Mouse (Mus musculus) heart, adult 2 months (tissue): ENCODE measurements around the gene Gga3. TPM values are rescaled to one million over a fixed set of nuclear protein-coding genes. Genes with fewer than 3 reads are reported as not detected.

ENCODE experiments used
- DNase-seq, 2 experiments: peaks; one replicate each; pipeline ENCODE4 v3.0.0; 2021
- H3K27ac ChIP-seq: fragments of 200-600 bp; 2 replicates; pipeline ENCODE4 v1.8.1; 2022
- H3K27me3 ChIP-seq: fragments of 200-500 bp; 2 replicates; pipeline ENCODE4 v1.6.1; 2012; ENCODE audit warnings: mild to moderate bottlenecking, low read length, inconsistent platforms, mixed read lengths; ENCODE audit not compliant: control insufficient read depth, insufficient read depth
- H3K36me3 ChIP-seq: fragments of 200-500 bp; 2 replicates; pipeline ENCODE4 v1.6.1; 2012; ENCODE audit warnings: low read length, inconsistent platforms; ENCODE audit not compliant: control insufficient read depth, insufficient read depth
- H3K4me1 ChIP-seq: fragments of 200-500 bp; 2 replicates; pipeline ENCODE4 v1.6.1; 2011; ENCODE audit warnings: low read length; ENCODE audit not compliant: control insufficient read depth, insufficient read depth
- H3K4me3 ChIP-seq: fragments of 200-600 bp; 2 replicates; pipeline ENCODE4 v1.8.1; 2022
- H3K79me2 ChIP-seq: fragments of 200-500 bp; replicated peaks from 2 replicates; pipeline ENCODE4 v1.6.1; 2012; ENCODE audit warnings: mild to moderate bottlenecking, inconsistent platforms, low read length, moderate library complexity, mixed read lengths; ENCODE audit not compliant: control insufficient read depth, insufficient read depth
- H3K9ac ChIP-seq: fragments of 200-500 bp; 2 replicates; pipeline ENCODE4 v1.6.1; 2012; ENCODE audit warnings: low read depth, mild to moderate bottlenecking, control low read depth, inconsistent platforms, low read length, mixed read lengths
- CTCF ChIP-seq: fragments of 200-600 bp; IDR thresholded peaks from 2 replicates; pipeline ENCODE4 v1.8.1; 2022; ENCODE audit warnings: antibody characterized with exemption, mild to moderate bottlenecking, moderate library complexity
- EP300 ChIP-seq: fragments of 200-500 bp; IDR thresholded peaks from 2 replicates; pipeline ENCODE4 v1.6.1; 2011; ENCODE audit warnings: low read depth, low read length, control low read depth; ENCODE audit not compliant: insufficient read depth
- POLR2A ChIP-seq: fragments of 200-500 bp; IDR thresholded peaks from 2 replicates; pipeline ENCODE4 v1.6.1; 2011; ENCODE audit warnings: mild to moderate bottlenecking, low read depth, low read length, control low read depth; ENCODE audit not compliant: insufficient read depth
- WGBS: fragments of 180-500 bp; shearing (Covaris S2); methylation state at CpG from one replicate; pipeline ENCODE4 v1.1.7; 2018; 5-methylcytosine and 5-hydroxymethylcytosine counted together
- intact Hi-C: fragments of 180-260 bp; cut with DNase I; formaldehyde crosslinking; loops from one replicate; pipeline ENCODE4 v1.15.1; 2025
- polyA plus RNA-seq: library from polyadenylated mRNA; depleted of rRNA; stranded (reverse); fragments of >200 nt; gene quantifications from 2 replicates; pipeline ENCODE4 v1.2.3, GENCODE M21; 2012
- total RNA-seq, 2 experiments: library from RNA; stranded (reverse); gene quantifications; 2 replicates each; pipeline ENCODE4 v1.2.3; 2021

The Gga3 gene
- total and polyA plus RNA-seq, 3 experiments = 16.5 to 20.3 (median 17.1) TPM

GRCm38 (mm10) chr11:115590526-115591075 lies 13.2 kb downstream of the Gga3 start:
- Histone ChIP-seq H3K36me3 (no peaks in the 10 kb centered on the region), H3K9ac (no peak overlapping the region), H3K27ac (no peak overlapping the region), H3K4me1 (no peaks in the 10 kb centered on the region; the same call in 1 of the 2 replicates), H3K27me3 (no peaks in the 10 kb centered on the region), H3K79me2 (no peaks in the 10 kb centered on the region), H3K4me3 (no peak overlapping the region)
- TF ChIP-seq EP300 (no peak), CTCF (no peak), POLR2A (no peak)
- WGBS = 42% methylated on average over 2 of the region's 2 CpGs
- DNase-seq = no peak
- intact Hi-C loops = no loop called here

GRCm38 (mm10) chr11:115587984-115588383 lies 15.9 kb downstream of the Gga3 start:
- intact Hi-C loops = no loop called here
- Histone ChIP-seq H3K79me2 (no peaks in the 10 kb centered on the region), H3K27ac (no peak overlapping the region), H3K36me3 (no peaks in the 10 kb centered on the region), H3K27me3 (no peaks in the 10 kb centered on the region), H3K4me3 (no peak overlapping the region), H3K4me1 (peaks cover 3% of the 10 kb centered on the region; the same call in 1 of the 2 replicates), H3K9ac (no peak overlapping the region)
- DNase-seq = no peak
- TF ChIP-seq POLR2A (no peak), CTCF (no peak), EP300 (no peak)
- 85% methylated on average over 9 of the region's 9 CpGs for WGBS

GRCm38 (mm10) chr11:115586403-115586802 lies 17.4 kb downstream of the Gga3 start:
- Histone ChIP-seq H3K4me3 (no peak overlapping the region), H3K27me3 (no peaks in the 10 kb centered on the region), H3K4me1 (peaks cover 3% of the 10 kb centered on the region; the same call in 1 of the 2 replicates), H3K9ac (no peak overlapping the region), H3K27ac (no peak overlapping the region), H3K36me3 (no peaks in the 10 kb centered on the region), H3K79me2 (no peaks in the 10 kb centered on the region)
- TF ChIP-seq EP300 (no peak), CTCF (no peak), POLR2A (no peak)
- intact Hi-C loops = no loop called here
- 85% methylated on average over 9 of the region's 9 CpGs for WGBS
- no peak for DNase-seq

- H3K79me2 ChIP-seq = no peaks in the 10 kb centered on the region
- H3K4me3 ChIP-seq = no peak overlapping the region
- H3K9ac ChIP-seq = no peak overlapping the region
- H3K36me3 ChIP-seq = no peaks in the 10 kb centered on the region
- peaks cover 3% of the 10 kb centered on the region; the same call in 1 of the 2 replicates for H3K4me1 ChIP-seq
- H3K27me3 ChIP-seq = no peaks in the 10 kb centered on the region
- intact Hi-C loops = no loop called here
- DNase-seq = no peak
- no peak overlapping the region for H3K27ac ChIP-seq
- TF ChIP-seq EP300 = no peak
- TF ChIP-seq POLR2A = no peak
- WGBS = 66% methylated on average over 7 of the region's 7 CpGs
Measured at GRCm38 (mm10) chr11:115585573-115586100, 18.2 kb downstream of the Gga3 start.

GRCm38 (mm10) chr11:115584376-115585073 lies 19.3 kb downstream of the Gga3 start:
- intact Hi-C loops = no loop called here
- H3K79me2 ChIP-seq = no peaks in the 10 kb centered on the region
- H3K27ac ChIP-seq = no peak overlapping the region
- no peak overlapping the region for H3K9ac ChIP-seq
- 67% methylated on average over 10 of the region's 10 CpGs for WGBS
- no peaks in the 10 kb centered on the region for H3K27me3 ChIP-seq
- no peaks in the 10 kb centered on the region for H3K36me3 ChIP-seq
- H3K4me3 ChIP-seq = no peak overlapping the region
- no peak for DNase-seq
- H3K4me1 ChIP-seq = peaks cover 3% of the 10 kb centered on the region; the same call in 1 of the 2 replicates
- TF ChIP-seq POLR2A = no peak
- TF ChIP-seq EP300 = no peak
- TF ChIP-seq CTCF = no peak

- Histone ChIP-seq H3K4me3 (no peak overlapping the region), H3K79me2 (no peaks in the 10 kb centered on the region), H3K27ac (no peak overlapping the region), H3K9ac (no peak overlapping the region), H3K4me1 (peaks cover 3% of the 10 kb centered on the region; the same call in 1 of the 2 replicates), H3K36me3 (no peaks in the 10 kb centered on the region), H3K27me3 (no peaks in the 10 kb centered on the region)
- WGBS = 71% methylated on average over 10 of the region's 10 CpGs
- TF ChIP-seq POLR2A = no peak
- no peak for TF ChIP-seq EP300
- no peak for TF ChIP-seq CTCF
- DNase-seq = no peak
- intact Hi-C loops = no loop called here
Measured at GRCm38 (mm10) chr11:115582913-115583606, 20.8 kb downstream of the Gga3 start.
